Mouse (Mus musculus) cortical plate, adult 2 months (tissue): ENCODE measurements around the gene Tmem141.

ENCODE experiments used
- CTCF ChIP-seq: fragments of 200-500 bp; IDR thresholded peaks from 2 replicates; pipeline ENCODE4 v1.5.1; 2011; ENCODE audit warnings: mild to moderate bottlenecking, control low read depth, low read length; ENCODE audit not compliant: insufficient read depth; ENCODE audit errors: extremely low read depth
- POLR2A ChIP-seq: fragments of 200-500 bp; IDR thresholded peaks from 2 replicates; pipeline ENCODE4 v1.6.1; 2011; ENCODE audit warnings: mild to moderate bottlenecking, low read length, control low read depth; ENCODE audit not compliant: insufficient read depth; ENCODE audit errors: extremely low read depth

DNA sequence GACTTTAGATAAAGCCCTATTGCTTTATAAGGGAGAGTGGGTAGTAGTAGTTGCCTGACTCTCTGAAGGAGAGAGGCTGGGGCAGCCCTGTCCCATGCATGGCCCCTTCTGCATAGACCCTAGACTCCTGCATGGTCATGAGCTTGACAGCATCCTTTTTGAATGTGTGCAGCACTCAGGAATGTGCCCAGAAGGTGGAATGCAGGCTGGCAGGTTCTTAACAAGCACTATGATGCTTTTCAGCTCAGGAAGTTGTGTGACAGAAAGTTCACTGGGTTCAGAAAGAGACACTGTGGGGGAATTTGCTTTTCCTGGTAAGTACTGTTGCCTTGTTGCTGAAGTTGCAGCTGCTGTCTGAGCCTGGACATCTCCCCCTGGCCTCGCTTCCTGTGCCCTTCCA is 32.7 kb upstream of the Tmem141 start:
- TF ChIP-seq CTCF (no peak), POLR2A (no peak)
